Mouse (Mus musculus): ENCODE data around the gene Topors. TPM values are rescaled to one million over a fixed set of nuclear protein-coding genes. Genes with fewer than 3 reads are reported as not detected.

The Topors gene
- polyA plus RNA-seq, 1 experiment: 5.4 TPM

- WGBS: under 1% methylated on average over 17 of the region's 17 CpGs
These were observed 30.9 kb downstream of the Topors start for GRCm38 (mm10) chr4:40238483-40239408.

GRCm38 (mm10) chr4:40236829-40237228 is 32.8 kb downstream of the Topors start:
- no peaks in the 10 kb centered on the region for H3K27me3 ChIP-seq (replicated peaks; ENCODE audit: control insufficient read depth, insufficient read depth, low read length)
- peaks cover 2% of the 10 kb centered on the region; the same call in 1 of the 2 replicates for H3K36me3 ChIP-seq (ENCODE audit: control insufficient read depth, insufficient read depth, low read length)
- no peak overlapping the region for H3K4me3 ChIP-seq (ENCODE audit: insufficient read depth, low read depth, low read length)
- TF ChIP-seq CTCF (conservative IDR thresholded peaks at IDR 0.05; ENCODE audit: insufficient read depth, insufficient read length, low read depth, low read length): no peak
- no peak for TF ChIP-seq POLR2A (IDR thresholded peaks at IDR 0.05; ENCODE audit: low read depth, low read length)
- H3K4me1 ChIP-seq (ENCODE audit: control insufficient read depth, insufficient read depth, low read length): peaks cover 5% of the 10 kb centered on the region
- H3K27ac ChIP-seq (ENCODE audit: insufficient read depth, low read depth, low read length): no peak overlapping the region
- no peak for DNase-seq
- WGBS: 78% methylated on average over 4 of the region's 4 CpGs

More at GRCm38 (mm10) chr4:40238483-40239408, 30.9 kb downstream of the Topors start:
- Histone ChIP-seq H3K36me3 (ENCODE audit: control insufficient read depth, insufficient read depth, low read length) (peaks cover 2% of the 10 kb centered on the region; the same call in 1 of the 2 replicates), H3K27ac (ENCODE audit: insufficient read depth, low read depth, low read length) (peak overlapping the region; percentile 93), H3K4me1 (ENCODE audit: control insufficient read depth, insufficient read depth, low read length) (peaks cover 5% of the 10 kb centered on the region), H3K4me3 (ENCODE audit: insufficient read depth, low read depth, low read length) (peak overlapping the region; percentile 100), H3K27me3 (replicated peaks; ENCODE audit: control insufficient read depth, insufficient read depth, low read length) (no peaks in the 10 kb centered on the region)
- TF ChIP-seq POLR2A (IDR thresholded peaks at IDR 0.05; ENCODE audit: low read depth, low read length): no peak
- no peak for TF ChIP-seq CTCF (conservative IDR thresholded peaks at IDR 0.05; ENCODE audit: insufficient read depth, insufficient read length, low read depth, low read length)
- peak; percentile 90 for DNase-seq

GRCm38 (mm10) chr4:40234256-40234655 is 35.4 kb downstream of the Topors start:
- DNase-seq: no peak
- Histone ChIP-seq H3K4me1 (ENCODE audit: control insufficient read depth, insufficient read depth, low read length) (no peaks in the 10 kb centered on the region), H3K27ac (ENCODE audit: insufficient read depth, low read depth, low read length) (no peak overlapping the region), H3K27me3 (replicated peaks; ENCODE audit: control insufficient read depth, insufficient read depth, low read length) (no peaks in the 10 kb centered on the region), H3K4me3 (ENCODE audit: insufficient read depth, low read depth, low read length) (no peak overlapping the region), H3K36me3 (ENCODE audit: control insufficient read depth, insufficient read depth, low read length) (peaks cover 2% of the 10 kb centered on the region; the same call in 1 of the 2 replicates)
- no peak for TF ChIP-seq POLR2A (IDR thresholded peaks at IDR 0.05; ENCODE audit: low read depth, low read length)
- no peak for TF ChIP-seq CTCF (conservative IDR thresholded peaks at IDR 0.05; ENCODE audit: insufficient read depth, insufficient read length, low read depth, low read length)
- 81% methylated on average over 6 of the region's 6 CpGs for WGBS

- H3K27me3 ChIP-seq (replicated peaks; ENCODE audit: control insufficient read depth, insufficient read depth, low read length): no peaks in the 10 kb centered on the region
- H3K36me3 ChIP-seq (ENCODE audit: control insufficient read depth, insufficient read depth, low read length): peaks cover 2% of the 10 kb centered on the region; the same call in 1 of the 2 replicates
- 92% methylated on average over 7 of the region's 7 CpGs for WGBS
- H3K4me1 ChIP-seq (ENCODE audit: control insufficient read depth, insufficient read depth, low read length): no peaks in the 10 kb centered on the region
- TF ChIP-seq CTCF (conservative IDR thresholded peaks at IDR 0.05; ENCODE audit: insufficient read depth, insufficient read length, low read depth, low read length) (no peak), POLR2A (IDR thresholded peaks at IDR 0.05; ENCODE audit: low read depth, low read length) (no peak)
- DNase-seq: no peak
- no peak overlapping the region for H3K4me3 ChIP-seq (ENCODE audit: insufficient read depth, low read depth, low read length)
- H3K27ac ChIP-seq (ENCODE audit: insufficient read depth, low read depth, low read length): no peak overlapping the region
These were observed 36.5 kb downstream of the Topors start for GRCm38 (mm10) chr4:40233062-40233664.

GRCm38 (mm10) chr4:40229723-40230122 is 39.9 kb downstream of the Topors start:
- H3K36me3 ChIP-seq (ENCODE audit: control insufficient read depth, insufficient read depth, low read length): peaks cover 3% of the 10 kb centered on the region
- TF ChIP-seq CTCF (conservative IDR thresholded peaks at IDR 0.05; ENCODE audit: insufficient read depth, insufficient read length, low read depth, low read length) (no peak), POLR2A (IDR thresholded peaks at IDR 0.05; ENCODE audit: low read depth, low read length) (no peak)
- DNase-seq: no peak
- H3K27ac ChIP-seq (ENCODE audit: insufficient read depth, low read depth, low read length): no peak overlapping the region
- 93% methylated on average over 6 of the region's 6 CpGs for WGBS
- H3K4me1 ChIP-seq (ENCODE audit: control insufficient read depth, insufficient read depth, low read length): no peaks in the 10 kb centered on the region
- H3K4me3 ChIP-seq (ENCODE audit: insufficient read depth, low read depth, low read length): no peak overlapping the region
- no peaks in the 10 kb centered on the region for H3K27me3 ChIP-seq (replicated peaks; ENCODE audit: control insufficient read depth, insufficient read depth, low read length)

- no peak for DNase-seq
- Histone ChIP-seq H3K36me3 (ENCODE audit: control insufficient read depth, insufficient read depth, low read length) (peaks cover 2% of the 10 kb centered on the region), H3K4me1 (ENCODE audit: control insufficient read depth, insufficient read depth, low read length) (no peaks in the 10 kb centered on the region; the same call in 1 of the 2 replicates), H3K27me3 (replicated peaks; ENCODE audit: control insufficient read depth, insufficient read depth, low read length) (no peaks in the 10 kb centered on the region), H3K27ac (ENCODE audit: insufficient read depth, low read depth, low read length) (no peak overlapping the region), H3K4me3 (ENCODE audit: insufficient read depth, low read depth, low read length) (no peak overlapping the region)
- WGBS: 96% methylated on average over 7 of the region's 7 CpGs
- TF ChIP-seq CTCF (conservative IDR thresholded peaks at IDR 0.05; ENCODE audit: insufficient read depth, insufficient read length, low read depth, low read length): no peak
- no peak for TF ChIP-seq POLR2A (IDR thresholded peaks at IDR 0.05; ENCODE audit: low read depth, low read length)
These were observed 41.8 kb downstream of the Topors start for GRCm38 (mm10) chr4:40227886-40228285.

- DNase-seq: no peak
- H3K4me1 ChIP-seq (ENCODE audit: control insufficient read depth, insufficient read depth, low read length): no peaks in the 10 kb centered on the region; the same call in 1 of the 2 replicates
- TF ChIP-seq POLR2A (IDR thresholded peaks at IDR 0.05; ENCODE audit: low read depth, low read length): no peak
- no peak for TF ChIP-seq CTCF (conservative IDR thresholded peaks at IDR 0.05; ENCODE audit: insufficient read depth, insufficient read length, low read depth, low read length)
- H3K4me3 ChIP-seq (ENCODE audit: insufficient read depth, low read depth, low read length): no peak overlapping the region
- 89% methylated on average over 11 of the region's 11 CpGs for WGBS
- H3K36me3 ChIP-seq (ENCODE audit: control insufficient read depth, insufficient read depth, low read length): peaks cover 2% of the 10 kb centered on the region
- no peaks in the 10 kb centered on the region for H3K27me3 ChIP-seq (replicated peaks; ENCODE audit: control insufficient read depth, insufficient read depth, low read length)
- H3K27ac ChIP-seq (ENCODE audit: insufficient read depth, low read depth, low read length): no peak overlapping the region
These were observed 42.5 kb downstream of the Topors start for GRCm38 (mm10) chr4:40227131-40227530.
